Mouse (Mus musculus) kidney, postnatal 10 days (tissue): ENCODE results near the gene Trpm2.

Experiments used
- DNase-seq: peaks from one replicate; pipeline ENCODE4 v3.0.0; 2021; ENCODE audit warnings: mixed read lengths

The Trpm2 gene

GRCm38 (mm10) chr10:77901871-77902210 is 68.5 kb downstream of the Trpm2 start:
- DNase-seq: peak; percentile 55

GRCm38 (mm10) chr10:77900903-77901818 is 69.2 kb downstream of the Trpm2 start:
- no peak for DNase-seq

- no peak for DNase-seq
Observed at GRCm38 (mm10) chr10:77900126-77900525, 70.2 kb downstream of the Trpm2 start.

- no peak for DNase-seq
Observed at GRCm38 (mm10) chr10:77895562-77895961, 74.8 kb downstream of the Trpm2 start.

GRCm38 (mm10) chr10:77890987-77891565 is 79.3 kb downstream of the Trpm2 start:
- no peak for DNase-seq

- DNase-seq: peak; percentile 36
Observed at GRCm38 (mm10) chr10:77886007-77886747, 84.2 kb downstream of the Trpm2 start.

- no peak for DNase-seq
Observed at GRCm38 (mm10) chr10:77882553-77882952, 87.8 kb downstream of the Trpm2 start.

GRCm38 (mm10) chr10:77880305-77880704 is 90.1 kb downstream of the Trpm2 start:
- DNase-seq: no peak

- peak; percentile 47 for DNase-seq
Observed at GRCm38 (mm10) chr10:77878985-77879384, 91.4 kb downstream of the Trpm2 start.

GRCm38 (mm10) chr10:77869651-77870050 is 100.7 kb downstream of the Trpm2 start:
- no peak for DNase-seq

- DNase-seq: peak; percentile 43
Observed at GRCm38 (mm10) chr10:77867546-77867945, 102.8 kb downstream of the Trpm2 start.

- DNase-seq: no peak
Observed at GRCm38 (mm10) chr10:77864762-77865143, 105.6 kb downstream of the Trpm2 start.

GRCm38 (mm10) chr10:77864067-77864761 is 106.1 kb downstream of the Trpm2 start:
- DNase-seq: peak; percentile 67

- DNase-seq: no peak
Observed at GRCm38 (mm10) chr10:77861675-77862074, 108.7 kb downstream of the Trpm2 start, which contains the start of gene Gm3285. TSS of gene Gm3285 (plus strand) at chr10:77861975.
